Mouse (Mus musculus) testis, adult 2 months (tissue): ENCODE results near the gene Siah3.

Experiments
- CTCF ChIP-seq: fragments of 200-500 bp; IDR thresholded peaks from 2 replicates; pipeline ENCODE4 v1.5.1; 2012; ENCODE audit warnings: low read depth, mild to moderate bottlenecking, inconsistent platforms, low read length, moderate library complexity; ENCODE audit not compliant: control insufficient read depth, insufficient read depth, insufficient replicate concordance
- POLR2A ChIP-seq: fragments of 200-500 bp; IDR thresholded peaks from 2 replicates; pipeline ENCODE4 v1.6.1; 2012; ENCODE audit warnings: low read depth, mild to moderate bottlenecking, inconsistent platforms, low read length, moderate library complexity; ENCODE audit not compliant: control insufficient read depth

- TF ChIP-seq CTCF (no peak), POLR2A (no peak)
Measured at GRCm38 (mm10) chr14:75487932-75488331, 32.1 kb downstream of the Siah3 start.
